Mouse (Mus musculus): ENCODE data around the gene Cdca5. TPM values are rescaled to one million over a fixed set of nuclear protein-coding genes. Genes with fewer than 3 reads are reported as not detected.
"Not testable (repeated sequence)": the region's sequence is repeated elsewhere in the genome, so short reads cannot be mapped to it uniquely, and the experiment has no call there.

Cdca5 gene
- polyA plus RNA-seq (2015; fragmentation: Nextera tagmentation; extraction: Ambion mirVana): 4.9 and 15.5 TPM in 2 replicates

DNA sequence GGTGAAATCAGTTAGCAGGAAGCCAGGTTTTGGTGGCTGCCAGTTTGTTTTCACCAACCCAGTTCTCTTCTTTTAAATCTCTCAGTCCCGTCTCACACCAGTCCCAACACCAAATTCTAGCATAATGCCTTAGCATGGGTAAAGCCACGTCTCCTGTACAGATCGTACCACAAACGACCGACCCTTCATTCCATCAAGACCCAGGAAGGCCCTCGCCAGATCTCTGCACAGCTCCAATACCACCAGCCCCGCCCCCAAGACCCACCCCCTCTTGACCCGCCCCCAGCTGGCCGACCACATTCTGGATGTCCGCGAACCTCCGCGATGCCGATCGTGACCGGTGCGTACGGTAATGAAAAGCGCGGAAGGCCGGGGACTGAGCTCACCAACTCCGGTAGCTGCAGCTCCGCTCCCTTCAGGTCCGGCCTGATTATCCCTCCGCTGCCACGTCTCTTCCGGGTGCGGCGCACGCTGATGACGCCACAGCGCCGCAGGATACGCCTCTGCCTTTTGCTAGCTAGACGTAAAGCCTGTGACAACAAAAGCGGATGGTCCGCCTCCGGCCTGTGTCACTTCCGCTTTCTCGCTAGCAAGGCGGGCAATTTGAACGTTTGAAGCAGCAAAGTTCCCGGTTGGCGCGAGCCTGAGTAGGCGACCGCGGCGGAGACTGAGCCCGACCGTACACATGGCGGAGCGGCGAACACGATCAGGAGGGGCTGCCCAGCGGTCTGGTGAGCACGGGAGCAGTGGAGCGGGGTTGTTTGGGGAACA lies at the start of gene Cdca5, which contains the start of gene Zfpl1:
Gene Cdca5, plus strand, starts transcription at position 506 of the 771 bp plus-strand sequence.
Gene Zfpl1, minus strand, starts transcription at position 479 of the 771 bp plus-strand sequence.
- Histone ChIP-seq H3K9ac (replicated peaks) (peak within 1 kb of the TSS; percentile 65), H3K27ac (replicated peaks) (peak within 1 kb of the TSS; percentile 71), H3K4me3 (replicated peaks) (peak within 1 kb of the TSS; percentile 67), H3K4me1 (peaks cover 30% of the 10 kb centered on the region), H3K9me3 (replicated peaks) (no peaks in the 10 kb centered on the region), H3K27me3 (replicated peaks) (no peaks in the 10 kb centered on the region), H3K36me3 (peaks cover 34% of the 10 kb centered on the region), H3K4me2 (peak within 1 kb of the TSS; percentile 94)
- ATAC-seq (ENCODE audit: low FRiP score): peak; percentile 91
- WGBS: under 1% methylated on average over 58 of the region's 58 CpGs

DNA sequence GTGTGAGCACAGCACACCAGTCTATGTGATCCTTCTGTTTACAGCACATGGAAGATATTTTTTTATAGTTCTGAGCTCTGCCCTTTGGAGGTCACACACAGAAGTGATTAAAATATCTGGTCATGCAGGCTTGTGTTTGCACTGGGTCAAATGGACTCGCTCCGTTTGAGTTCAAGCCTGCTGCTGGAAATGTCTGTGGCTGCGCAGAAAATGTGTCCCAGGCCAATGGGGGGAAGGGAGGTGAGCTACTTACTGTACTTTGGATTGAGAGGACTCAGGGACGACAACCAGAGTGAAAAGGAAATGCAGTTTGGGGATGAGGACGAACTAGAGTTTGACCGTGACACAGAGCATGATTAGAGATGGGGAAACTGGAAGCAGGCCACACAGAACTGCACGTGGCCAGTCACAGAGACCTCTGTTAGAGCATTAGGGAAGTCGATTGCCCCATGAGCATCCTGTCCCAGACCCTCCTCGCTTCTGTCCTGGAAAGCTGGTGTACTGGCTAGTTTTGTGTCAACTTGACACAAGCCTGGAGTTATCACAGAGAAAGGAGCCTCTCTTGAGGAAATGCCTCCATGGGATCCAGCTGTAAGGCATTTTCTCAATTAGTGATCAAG lies 48.7 kb upstream of the Cdca5 start:
- H3K27ac ChIP-seq (replicated peaks): no peak overlapping the region
- ATAC-seq (ENCODE audit: low FRiP score): no peak
- 78% methylated on average over 9 of the region's 9 CpGs for WGBS

DNA sequence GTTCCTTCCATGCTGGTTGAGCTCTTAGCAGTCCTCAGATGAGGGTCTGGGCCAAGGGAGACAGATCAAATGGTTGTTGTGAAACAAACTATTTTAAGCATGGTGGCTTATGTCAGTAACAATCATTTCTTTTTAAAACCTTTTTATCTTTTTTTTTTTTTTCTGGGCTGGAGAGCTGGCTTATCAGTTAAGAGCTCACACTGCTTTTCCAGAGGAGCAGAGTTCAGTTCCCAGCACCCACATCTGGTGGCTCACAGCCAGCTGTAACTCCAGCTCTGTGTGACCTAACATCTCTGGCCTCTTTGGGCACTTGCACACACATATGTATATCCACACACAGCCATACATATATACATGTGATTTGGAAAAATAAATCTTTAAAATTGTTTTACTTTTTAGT lies 47.1 kb upstream of the Cdca5 start:
- Histone ChIP-seq H3K4me2 (no peak overlapping the region), H3K9ac (replicated peaks) (no peak overlapping the region), H3K27ac (replicated peaks) (no peak overlapping the region), H3K9me3 (replicated peaks) (no peaks in the 10 kb centered on the region), H3K27me3 (replicated peaks) (no peaks in the 10 kb centered on the region), H3K4me3 (replicated peaks) (no peak overlapping the region), H3K36me3 (no peaks in the 10 kb centered on the region), H3K4me1 (no peaks in the 10 kb centered on the region; the same call in 1 of the 2 replicates)
- ATAC-seq (ENCODE audit: low FRiP score): no peak

More for the DNA sequence above, 48.7 kb upstream of the Cdca5 start:
- Histone ChIP-seq H3K4me3 (replicated peaks) (no peak overlapping the region), H3K27me3 (replicated peaks) (no peaks in the 10 kb centered on the region), H3K36me3 (no peaks in the 10 kb centered on the region), H3K4me1 (no peaks in the 10 kb centered on the region), H3K9ac (replicated peaks) (no peak overlapping the region), H3K9me3 (replicated peaks) (no peaks in the 10 kb centered on the region), H3K4me2 (no peak overlapping the region)

DNA sequence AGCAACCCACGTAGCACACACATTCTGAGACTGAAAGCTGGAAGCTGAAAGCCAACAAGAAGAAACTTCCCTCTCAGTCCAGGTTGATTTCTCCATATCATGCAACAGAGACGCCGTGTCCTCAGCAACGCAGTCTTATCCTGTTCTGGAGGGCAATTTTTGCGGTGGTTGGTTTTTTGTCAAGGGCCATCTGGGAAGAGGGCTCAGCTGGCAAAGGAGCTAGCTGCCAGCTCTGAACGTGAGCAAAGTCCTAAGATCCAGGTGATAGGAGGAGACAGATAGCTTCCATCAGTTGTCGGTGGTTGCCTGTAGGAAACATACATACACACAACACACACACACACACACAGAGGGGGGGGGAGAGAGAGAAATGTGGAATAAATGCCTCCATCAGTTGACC lies 46.5 kb upstream of the Cdca5 start:
- H3K27ac ChIP-seq (replicated peaks): no peak overlapping the region
- no peaks in the 10 kb centered on the region for H3K27me3 ChIP-seq (replicated peaks)
- no peaks in the 10 kb centered on the region for H3K9me3 ChIP-seq (replicated peaks)
- H3K36me3 ChIP-seq: no peaks in the 10 kb centered on the region
- no peak overlapping the region for H3K9ac ChIP-seq (replicated peaks)
- ATAC-seq (ENCODE audit: low FRiP score): no peak
- no peak overlapping the region for H3K4me2 ChIP-seq
- no peak overlapping the region for H3K4me3 ChIP-seq (replicated peaks)
- H3K4me1 ChIP-seq: no peaks in the 10 kb centered on the region; the same call in 1 of the 2 replicates
- WGBS: 81% methylated on average over 7 of the region's 7 CpGs

DNA sequence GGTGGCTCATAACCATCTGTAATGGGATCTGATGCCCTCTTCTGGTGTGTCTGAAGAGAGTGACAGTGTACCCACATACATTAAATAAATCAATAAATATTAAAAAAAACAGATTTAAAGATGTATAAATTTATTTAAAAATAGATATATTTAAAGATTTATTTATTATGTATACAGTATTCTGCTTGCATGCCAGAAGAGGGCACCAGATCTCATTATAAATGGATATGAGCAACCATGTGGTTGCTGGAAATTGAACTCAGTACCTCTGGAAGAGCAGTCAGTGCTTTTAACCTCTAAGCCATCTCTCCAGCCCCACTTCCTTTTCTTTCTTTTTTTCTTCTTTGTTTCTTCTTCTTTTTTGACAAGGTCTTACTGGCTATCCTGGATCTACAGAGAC lies 44.8 kb upstream of the Cdca5 start:
- Histone ChIP-seq H3K4me1 (peaks cover 3% of the 10 kb centered on the region), H3K27ac (replicated peaks) (no peak overlapping the region), H3K9me3 (replicated peaks) (no peaks in the 10 kb centered on the region), H3K4me2 (no peak overlapping the region), H3K4me3 (replicated peaks) (no peak overlapping the region), H3K9ac (replicated peaks) (no peak overlapping the region), H3K27me3 (replicated peaks) (no peaks in the 10 kb centered on the region), H3K36me3 (no peaks in the 10 kb centered on the region)
- ATAC-seq (ENCODE audit: low FRiP score): no peak

DNA sequence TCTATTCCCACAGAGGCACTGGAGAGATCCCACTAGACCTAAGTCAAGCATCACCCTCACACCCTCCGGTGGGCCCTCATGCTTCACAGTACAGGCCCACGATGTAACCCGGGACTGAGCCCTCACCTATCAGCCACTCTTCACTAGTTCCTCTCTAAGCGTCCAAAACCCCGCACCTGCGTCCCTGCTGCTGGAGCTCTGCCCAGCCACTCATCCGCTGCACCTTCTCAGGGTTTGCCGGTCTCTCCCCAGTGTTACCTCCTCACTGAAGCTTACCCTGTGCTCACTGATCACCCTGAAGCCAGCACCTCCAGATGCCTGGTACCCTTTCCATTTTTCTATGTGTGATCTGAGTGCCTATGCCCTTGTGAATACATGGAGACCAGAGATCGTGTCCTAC lies 42.5 kb upstream of the Cdca5 start:
- Histone ChIP-seq H3K27me3 (replicated peaks) (no peaks in the 10 kb centered on the region), H3K9ac (replicated peaks) (no peak overlapping the region; the same call in 1 of the 2 replicates), H3K4me3 (replicated peaks) (no peak overlapping the region), H3K27ac (replicated peaks) (no peak overlapping the region), H3K9me3 (replicated peaks) (no peaks in the 10 kb centered on the region), H3K36me3 (no peaks in the 10 kb centered on the region), H3K4me2 (no peak overlapping the region), H3K4me1 (peaks cover 12% of the 10 kb centered on the region)
- ATAC-seq (ENCODE audit: low FRiP score): no peak
- 82% methylated on average over 9 of the region's 9 CpGs for WGBS

DNA sequence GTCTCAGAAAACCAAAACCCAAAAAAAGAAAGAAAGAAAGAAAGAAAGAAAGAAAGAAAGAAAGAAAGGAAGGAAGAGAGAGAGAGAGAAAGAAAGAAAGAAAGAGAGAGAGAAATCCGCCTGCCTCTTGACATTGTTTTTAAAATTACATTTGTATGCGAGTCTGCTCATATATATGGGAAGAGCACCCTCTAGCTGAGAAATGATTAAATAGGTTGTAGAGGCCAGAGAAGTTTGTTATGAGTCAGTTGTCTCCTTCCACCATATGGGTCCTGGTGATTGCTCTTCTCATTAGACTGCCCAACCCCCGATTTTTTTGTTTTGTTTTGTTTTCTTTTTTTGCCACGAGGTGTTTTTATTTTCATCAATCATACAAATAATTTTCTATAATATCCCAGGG lies 40.7 kb upstream of the Cdca5 start:
- H3K4me3 ChIP-seq (replicated peaks); H3K4me2 ChIP-seq; H3K9me3 ChIP-seq (replicated peaks); H3K27me3 ChIP-seq (replicated peaks); ATAC-seq (ENCODE audit: low FRiP score); H3K27ac ChIP-seq (replicated peaks); H3K9ac ChIP-seq (replicated peaks); H3K36me3 ChIP-seq: not testable (repeated sequence)
- 71% methylated on average over 4 of the region's 4 CpGs for WGBS
- peaks cover 29% of the 10 kb centered on the region for H3K4me1 ChIP-seq

DNA sequence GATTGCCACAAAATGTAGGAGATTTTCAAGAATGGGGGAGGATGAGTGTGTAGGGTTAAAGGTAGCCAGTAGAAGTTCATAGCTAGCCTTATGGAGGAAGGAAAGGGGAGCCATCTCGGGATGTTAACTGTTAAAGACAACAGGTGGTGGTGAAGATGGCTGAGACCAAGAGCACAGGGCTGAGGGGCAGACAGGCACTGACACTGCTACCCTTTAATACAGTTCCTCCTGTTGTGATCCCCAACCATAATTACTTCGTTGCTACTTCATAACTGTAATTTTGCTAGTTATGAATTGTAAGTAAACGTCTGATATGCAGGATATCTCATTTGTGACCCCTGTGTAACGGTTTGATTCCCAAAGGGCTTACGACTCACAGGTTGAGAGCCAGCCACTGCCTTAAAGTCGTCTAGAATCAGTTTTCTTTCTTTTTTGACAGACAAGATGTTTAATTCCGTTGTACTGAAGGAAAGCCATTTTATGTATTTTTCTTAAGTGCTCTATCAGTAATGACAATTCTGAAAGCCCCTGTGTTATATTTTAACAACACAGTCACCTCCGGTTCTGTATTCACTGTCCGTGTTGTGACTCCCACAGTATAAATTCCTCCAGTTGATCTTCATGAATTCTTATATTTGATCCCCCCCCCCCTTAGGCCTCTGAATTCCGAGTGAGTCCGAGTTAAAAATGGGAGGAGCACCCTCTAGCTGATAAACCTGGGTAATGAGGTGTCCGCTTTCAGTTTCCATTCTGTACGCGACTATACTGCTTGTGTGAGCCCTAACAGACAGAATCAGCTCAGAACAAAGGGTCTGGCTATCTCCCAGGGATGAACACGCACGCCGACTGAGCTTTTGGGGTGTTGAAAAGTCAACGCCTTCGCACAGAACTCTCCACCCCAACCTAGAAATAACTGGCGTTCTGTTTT lies 39.2 kb upstream of the Cdca5 start:
- peaks cover 31% of the 10 kb centered on the region for H3K4me1 ChIP-seq
- H3K27me3 ChIP-seq (replicated peaks): no peaks in the 10 kb centered on the region
- 13% methylated on average over 20 of the region's 20 CpGs for whole genome bisulfite sequencing
- no peaks in the 10 kb centered on the region for H3K9me3 ChIP-seq (replicated peaks)
- peak overlapping the region; percentile 83 for H3K4me2 ChIP-seq
- H3K9ac ChIP-seq (replicated peaks): peak overlapping the region; percentile 90
- peak; percentile 50 for ATAC-seq (ENCODE audit: low FRiP score)
- peak overlapping the region; percentile 100 for H3K27ac ChIP-seq (replicated peaks)
- peak overlapping the region; percentile 91 for H3K4me3 ChIP-seq (replicated peaks)
- H3K36me3 ChIP-seq: peaks cover 24% of the 10 kb centered on the region

DNA sequence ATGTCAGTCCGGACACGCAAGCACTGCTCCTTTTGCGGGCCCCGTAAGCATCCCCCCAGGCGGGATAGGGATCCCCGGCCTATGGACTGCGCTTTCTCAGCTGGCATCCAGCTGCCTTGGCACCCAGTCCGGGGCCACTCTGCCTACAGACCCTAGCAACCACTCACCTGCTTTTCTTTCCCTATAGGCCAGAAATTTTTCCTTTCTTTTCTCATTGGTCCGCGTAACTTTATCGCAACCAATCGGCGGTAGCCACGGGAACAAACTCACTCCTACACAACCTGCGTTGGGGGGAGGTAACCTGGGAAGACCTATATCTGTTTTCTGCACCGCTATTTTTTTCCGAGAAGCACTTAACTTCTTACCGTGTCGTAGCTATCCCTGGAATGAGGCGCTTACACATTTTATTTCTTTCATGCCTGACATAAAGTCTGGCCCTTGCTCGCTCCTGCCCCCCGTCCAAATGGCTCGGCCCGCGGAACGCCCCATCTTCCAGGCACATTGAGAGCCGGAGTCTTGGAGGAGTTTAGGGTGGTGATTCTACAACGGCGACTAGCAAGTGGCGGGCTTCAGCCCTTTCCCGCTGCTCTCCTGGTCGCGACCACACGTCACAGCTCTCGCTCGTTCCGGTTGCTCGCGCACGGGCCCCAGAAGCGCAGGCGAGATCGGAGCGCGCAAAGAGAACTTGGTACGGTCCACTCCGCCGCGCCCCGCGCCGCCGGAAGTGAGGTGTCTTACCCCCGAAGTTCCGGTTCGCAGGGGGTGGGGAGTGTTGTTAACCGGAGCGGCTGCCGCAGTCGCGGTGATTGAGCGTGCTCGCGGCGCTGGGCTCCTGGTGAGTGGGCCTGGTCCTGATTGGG lies 38.3 kb upstream of the Cdca5 start, which contains the start of gene Syvn1:
Gene Syvn1, plus strand, starts transcription at position 283 of the 860 bp plus-strand sequence.
- peak; percentile 92 for ATAC-seq (ENCODE audit: low FRiP score)
- Histone ChIP-seq H3K4me3 (replicated peaks) (peak within 1 kb of the TSS; percentile 91), H3K4me1 (peaks cover 33% of the 10 kb centered on the region), H3K27ac (replicated peaks) (peak within 1 kb of the TSS; percentile 100), H3K9ac (replicated peaks) (peak within 1 kb of the TSS; percentile 90), H3K27me3 (replicated peaks) (no peaks in the 10 kb centered on the region), H3K4me2 (peak within 1 kb of the TSS; percentile 83), H3K36me3 (peaks cover 33% of the 10 kb centered on the region), H3K9me3 (replicated peaks) (no peaks in the 10 kb centered on the region)
- WGBS: under 1% methylated on average over 61 of the region's 65 CpGs

DNA sequence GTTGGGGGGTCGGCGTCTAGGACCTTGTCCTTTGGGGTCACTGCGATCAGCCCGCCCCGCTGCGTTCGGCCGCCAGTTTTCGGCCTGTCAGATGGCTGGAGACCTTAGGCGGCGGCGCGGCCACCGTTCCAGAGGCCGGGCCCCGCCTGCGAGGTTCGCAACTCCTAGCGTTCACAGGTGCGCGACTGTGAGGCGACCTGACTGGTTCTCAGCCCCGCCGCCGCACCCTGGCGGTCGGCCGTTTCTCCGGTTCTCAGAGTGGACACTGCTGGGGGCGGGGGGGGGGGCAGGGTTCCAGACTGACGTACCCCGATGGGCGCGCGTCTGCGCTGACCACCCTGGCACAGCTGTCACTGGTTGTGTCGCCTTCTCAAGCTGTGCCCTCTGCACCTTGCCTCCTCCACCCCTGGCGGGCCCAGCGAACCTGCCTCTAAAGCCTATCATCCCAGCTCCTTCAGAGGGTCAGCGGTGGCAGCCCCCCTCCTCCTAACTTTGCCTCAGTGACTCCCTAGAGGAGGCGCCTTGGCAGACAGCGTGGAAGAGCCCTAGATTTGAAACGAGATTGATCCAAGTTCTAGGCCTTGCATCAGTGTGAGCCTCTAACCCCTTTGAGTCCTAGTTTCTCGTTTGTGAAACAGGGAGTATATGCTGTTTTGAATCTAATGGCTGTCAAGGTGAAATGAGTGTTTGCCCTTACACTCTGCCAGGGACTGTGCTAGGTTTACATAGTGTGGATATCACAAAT lies 37.5 kb upstream of the Cdca5 start:
- H3K4me2 ChIP-seq: peak overlapping the region; percentile 83
- no peaks in the 10 kb centered on the region for H3K27me3 ChIP-seq (replicated peaks)
- peak overlapping the region; percentile 100 for H3K27ac ChIP-seq (replicated peaks)
- WGBS: 2% methylated on average over 43 of the region's 44 CpGs
- H3K36me3 ChIP-seq: peaks cover 41% of the 10 kb centered on the region
- H3K9me3 ChIP-seq (replicated peaks): no peaks in the 10 kb centered on the region
- ATAC-seq (ENCODE audit: low FRiP score): peak; percentile 3; the same call in 1 of the 2 replicates
- H3K4me1 ChIP-seq: peaks cover 33% of the 10 kb centered on the region
- peak overlapping the region; percentile 90 for H3K9ac ChIP-seq (replicated peaks)
- H3K4me3 ChIP-seq (replicated peaks): peak overlapping the region; percentile 91
